Mouse (Mus musculus) liver (tissue): ENCODE results near the gene Sulf2.

Experiments used
- DNase-seq: peaks from one replicate; pipeline ENCODE4 v3.0.0-alpha.2; 2020; ENCODE audit warnings: mixed read lengths

Sulf2 gene

GRCm38 (mm10) chr2:166175145-166175544 is 19.7 kb upstream of the Sulf2 start:
- no peak for DNase-seq

DNA sequence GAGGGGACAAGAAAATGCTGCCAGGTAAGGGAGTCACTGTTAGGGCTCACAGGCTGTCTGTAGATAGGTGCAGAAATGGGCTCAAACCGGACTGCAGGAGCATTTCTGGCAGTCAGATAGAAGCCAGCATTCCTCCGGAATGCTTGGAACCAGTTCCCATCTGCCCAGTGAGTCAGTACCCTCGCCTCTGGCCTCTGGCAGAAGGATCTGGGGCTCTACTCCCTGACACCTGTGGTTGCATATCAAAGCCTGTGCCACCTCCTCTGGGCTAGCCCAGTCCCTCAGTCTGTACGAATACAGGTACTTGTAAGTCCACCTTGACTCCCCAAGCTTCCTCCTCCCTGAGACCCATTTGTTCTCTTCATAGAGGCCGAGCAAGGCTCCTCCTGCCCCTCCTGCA is 17.7 kb upstream of the Sulf2 start:
- no peak for DNase-seq

GRCm38 (mm10) chr2:166170173-166170572 is 14.7 kb upstream of the Sulf2 start:
- DNase-seq, result no peak

GRCm38 (mm10) chr2:166168868-166169267 is 13.4 kb upstream of the Sulf2 start:
- no peak for DNase-seq

DNA sequence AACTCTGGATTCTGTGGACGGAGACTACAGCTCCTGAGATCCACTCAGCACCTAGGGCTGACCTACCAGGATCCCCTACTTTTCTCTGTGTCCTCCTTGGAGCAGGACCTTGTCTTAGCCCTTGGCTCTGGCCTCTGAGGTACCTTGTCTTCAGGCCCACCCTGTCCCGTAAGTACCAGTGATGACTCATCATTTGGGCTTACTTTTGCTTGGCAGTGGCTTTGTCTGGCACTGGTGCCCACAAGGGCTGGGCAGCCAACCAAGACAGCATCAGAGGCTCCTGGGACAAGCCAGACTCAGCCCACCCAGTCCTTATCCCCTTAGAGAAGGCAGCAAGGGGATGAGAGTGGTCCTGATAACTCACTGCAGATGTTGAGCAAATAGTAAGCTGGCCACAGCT is 11.9 kb upstream of the Sulf2 start:
- no peak for DNase-seq

GRCm38 (mm10) chr2:166165396-166165795 is 9.9 kb upstream of the Sulf2 start:
- no peak for DNase-seq

- no peak for DNase-seq
Observed at GRCm38 (mm10) chr2:166164601-166165000, 9.1 kb upstream of the Sulf2 start.

DNA sequence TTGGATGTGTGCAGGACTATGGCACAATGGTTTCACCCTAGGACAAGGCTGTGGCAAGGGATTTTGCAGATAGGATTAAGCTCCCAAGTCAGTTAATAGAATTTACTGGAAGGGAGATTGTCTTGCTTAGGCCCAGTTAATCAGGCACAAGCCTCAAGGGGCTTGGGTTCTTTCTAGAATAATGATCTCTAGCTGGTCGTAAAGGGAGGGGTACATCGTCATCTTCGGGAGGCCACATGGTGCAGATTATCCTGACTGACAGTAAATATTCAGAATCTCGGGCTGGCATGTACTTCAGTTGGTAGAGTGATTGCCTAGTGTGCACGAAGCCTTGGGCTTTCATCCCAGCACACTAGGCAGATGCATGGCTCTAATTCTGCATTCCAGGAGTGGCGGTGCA is 8.5 kb upstream of the Sulf2 start:
- no peak for DNase-seq

DNA sequence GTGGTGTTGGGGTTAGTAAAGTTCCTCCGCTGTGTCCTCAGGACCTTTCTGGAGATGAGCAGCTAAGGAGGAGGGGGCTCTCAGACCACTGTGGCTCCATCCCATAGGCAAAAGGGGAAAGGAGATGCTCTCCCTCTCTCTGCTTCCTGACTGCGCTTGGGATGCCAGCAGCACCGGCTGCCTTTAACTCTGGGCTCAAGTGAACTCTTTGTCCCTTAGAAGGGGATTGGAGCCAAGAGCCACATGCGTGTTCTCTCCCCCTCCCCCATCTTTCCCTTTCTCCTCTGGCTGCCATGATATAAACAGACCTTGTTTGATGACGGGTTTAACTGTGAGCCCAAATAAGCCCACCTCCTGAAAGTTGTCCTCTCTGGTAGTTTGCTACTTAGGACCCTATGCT is 7.8 kb upstream of the Sulf2 start:
- DNase-seq, result no peak

DNA sequence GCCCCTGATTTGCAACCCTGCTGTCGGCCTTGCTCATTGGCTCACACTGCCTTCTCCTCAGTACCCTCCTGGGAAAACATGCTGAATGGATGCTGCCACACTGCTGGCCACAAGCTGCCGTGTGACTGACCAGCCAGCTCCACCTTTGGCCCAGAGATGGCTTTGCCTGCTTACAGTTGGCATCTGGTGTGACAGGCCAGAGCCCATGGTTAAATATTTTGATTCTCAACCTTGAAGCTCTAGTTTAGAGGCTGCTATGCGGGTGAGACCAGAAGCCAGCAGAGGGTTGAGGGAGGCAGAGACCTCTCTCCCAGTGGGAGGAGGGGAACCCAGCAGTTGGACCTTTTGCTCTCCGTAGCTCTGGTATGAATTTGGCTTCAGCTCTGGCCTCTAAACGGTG is 6.7 kb upstream of the Sulf2 start:
- no peak for DNase-seq

GRCm38 (mm10) chr2:166159276-166159675 is 3.8 kb upstream of the Sulf2 start:
- no peak for DNase-seq

- DNase-seq, result no peak
Observed at GRCm38 (mm10) chr2:166157767-166158561, 2.5 kb upstream of the Sulf2 start.

DNA sequence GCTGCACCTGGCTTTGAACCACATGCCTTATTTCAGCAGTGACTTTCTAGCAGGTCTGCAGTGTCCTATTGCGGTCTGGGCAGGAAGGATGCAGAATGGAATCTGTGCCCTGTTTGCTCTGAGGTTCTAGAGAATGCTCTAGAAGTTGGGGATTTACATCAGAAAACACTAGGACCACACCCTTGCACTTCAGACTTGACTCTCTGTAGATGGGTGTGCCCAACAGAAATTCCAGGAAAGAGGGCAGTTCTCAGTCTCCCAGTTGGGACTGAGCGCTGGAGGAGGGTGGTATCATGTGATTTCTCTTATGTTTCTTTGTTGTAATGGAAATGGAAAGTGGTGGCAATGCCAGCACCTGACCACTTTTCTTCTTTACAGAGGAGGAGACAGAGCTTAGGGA is 1.7 kb upstream of the Sulf2 start:
- no peak for DNase-seq

GRCm38 (mm10) chr2:166156122-166156521 is 659 bp upstream of the Sulf2 start:
- DNase-seq, result no peak

GRCm38 (mm10) chr2:166154749-166155453 is 562 bp downstream of the Sulf2 start:
- peak; percentile 12 for DNase-seq

DNA sequence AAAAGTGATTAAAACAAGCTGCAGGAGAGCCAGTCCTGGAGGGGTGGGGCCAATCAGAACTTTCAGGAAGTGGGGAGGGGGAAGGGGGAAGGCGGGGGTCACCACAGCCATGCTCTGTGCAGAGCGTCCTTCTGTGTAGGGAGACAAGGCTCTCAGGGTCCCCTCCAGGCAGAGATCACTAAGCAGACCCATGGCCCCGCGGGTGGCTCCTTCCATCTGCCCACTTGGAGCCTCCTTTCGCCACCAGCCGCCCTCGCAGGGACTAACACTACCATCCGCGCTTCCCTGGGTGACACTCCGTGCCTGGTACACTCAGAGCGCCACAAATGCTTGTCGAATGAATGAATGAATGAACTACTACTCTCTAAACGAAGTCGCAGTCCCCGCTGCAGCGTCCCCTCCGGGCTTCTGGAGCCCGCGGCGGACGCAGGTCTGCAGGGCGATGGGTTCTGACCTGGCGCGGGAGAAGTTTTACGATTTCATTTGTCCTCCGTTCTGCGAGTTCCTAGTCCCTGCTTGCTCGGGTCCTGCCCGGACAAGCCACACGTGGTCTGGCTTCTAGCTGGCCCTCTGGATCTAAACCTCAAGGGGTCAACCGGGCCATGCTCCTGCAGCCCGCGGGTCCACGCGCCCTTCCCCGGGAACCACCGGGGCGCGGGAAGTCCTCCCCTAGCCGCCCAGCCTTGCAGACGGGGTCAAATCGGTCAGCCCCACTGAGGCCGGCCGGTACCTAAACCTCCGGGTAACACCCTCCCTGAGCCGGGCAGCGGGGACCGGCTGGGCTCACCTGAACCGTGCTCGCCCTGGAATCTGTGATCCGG is 1.4 kb downstream of the Sulf2 start:
- DNase-seq, result peak; percentile 12

DNA sequence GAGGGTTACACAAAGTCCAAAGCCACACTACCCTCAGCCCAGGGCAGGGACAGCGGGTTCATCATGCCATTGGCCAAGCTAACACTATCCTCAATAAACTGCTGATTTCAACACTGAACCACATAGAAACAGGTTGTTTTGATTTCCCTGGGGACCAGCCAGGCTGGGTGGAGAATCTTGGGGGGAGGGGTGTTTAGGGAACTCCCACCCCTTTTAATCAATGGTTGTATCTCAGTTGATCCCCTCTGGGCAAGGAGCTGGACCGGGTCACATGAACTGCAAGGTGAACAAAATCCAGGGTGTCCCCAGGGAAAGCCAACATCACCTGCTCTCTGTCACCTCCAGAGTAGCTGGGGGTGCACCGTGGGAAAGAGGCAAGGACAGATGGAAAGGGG is 2.1 kb downstream of the Sulf2 start:
- no peak for DNase-seq

DNA sequence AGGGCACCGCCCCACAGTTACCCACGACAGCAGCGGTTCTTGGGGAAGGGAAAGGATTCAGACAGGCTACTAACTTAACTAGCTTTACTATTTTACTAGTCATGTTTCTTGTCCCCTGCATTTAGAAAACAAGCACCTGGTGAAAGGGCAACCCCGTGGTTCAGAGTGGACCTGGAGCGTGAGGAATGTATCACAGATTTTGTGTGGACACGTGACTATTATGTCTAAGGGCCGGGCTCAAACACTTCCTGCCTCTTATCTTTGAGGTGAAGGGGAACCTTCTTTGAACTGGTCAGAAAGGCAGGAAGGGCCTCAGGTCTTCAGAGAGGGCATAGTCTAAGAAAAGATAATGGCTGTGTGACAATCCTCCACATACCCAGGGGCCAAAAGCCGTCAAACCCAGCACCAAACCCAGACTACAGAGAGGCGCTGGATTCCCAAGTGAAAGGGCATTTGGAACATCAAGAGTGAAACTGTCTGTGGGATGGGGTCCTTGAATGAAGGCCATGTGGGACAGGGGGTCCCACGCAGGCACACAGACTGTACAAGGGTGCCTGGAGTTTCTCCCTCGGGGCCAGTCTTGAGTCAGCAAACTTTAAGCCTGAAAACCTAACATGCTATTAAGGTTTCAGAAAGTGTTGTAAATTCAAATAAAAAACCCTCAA is 2.6 kb downstream of the Sulf2 start:
- no peak for DNase-seq

- DNase-seq, result peak; percentile 24
Observed at GRCm38 (mm10) chr2:166151510-166152473, 3.7 kb downstream of the Sulf2 start.

DNA sequence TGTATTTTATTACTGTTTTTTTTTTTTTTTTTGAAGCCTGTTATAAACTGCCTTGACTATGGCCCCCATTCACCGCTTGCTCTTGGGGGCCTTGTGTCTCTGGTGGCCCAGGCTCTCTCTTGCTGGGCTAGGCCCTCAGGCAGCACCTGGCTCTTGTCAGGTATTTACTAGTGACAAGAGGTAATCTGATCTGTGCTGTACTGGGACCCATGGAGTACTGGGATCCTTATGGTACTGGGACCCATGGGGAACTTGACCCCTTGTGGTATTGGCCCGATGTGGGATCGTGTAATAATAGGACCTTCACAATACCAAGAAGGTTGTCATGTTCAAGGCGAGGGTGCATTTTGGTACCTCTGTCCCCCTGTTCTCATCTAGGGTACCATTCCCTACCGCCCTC is 4.9 kb downstream of the Sulf2 start:
- no peak for DNase-seq

GRCm38 (mm10) chr2:166149482-166149881 is 6.0 kb downstream of the Sulf2 start:
- DNase-seq, result no peak
